35 mouse cellular contexts compared by ENCODE assay signal in genomic region chr7:28070531-28071298, GRCm38 (mm10). TPM values are rescaled to one million over a fixed set of nuclear protein-coding genes. Genes with fewer than 3 reads are reported as not detected.
A peak's percentile ranks its signal among the peaks of the same experiment; 100 is the strongest.
DNase-seq lines count a peak whose midpoint lies in the region; ATAC-seq and TF ChIP-seq lines count a peak whose summit lies in the region.
"Had no signal": no experiment of that assay in that cellular context is flagged by ENCODE, and none has a peak within 500 bp of the region (broad histone marks: within the 10 kb centered on the region; RNA-seq: fewer than 3 reads in every experiment).

Gene Fcgbp, plus strand, starts transcription at chr7:28071236.

- H3K4me3 ChIP-seq in lung, adult 2 months (replicated peaks; ENCODE audit: extremely low read depth, low read depth, low read length): no peak within 1 kb of the TSS
- no peak within 1 kb of the TSS for H3K4me3 ChIP-seq in intestine, embryonic 15.5 days (replicated peaks)
- H3K4me3 ChIP-seq in stomach, embryonic 14.5 days (ENCODE audit: low read depth, low read length): no peak within 1 kb of the TSS
- H3K4me3 ChIP-seq: embryonic facial prominence, embryonic 13.5 days; forebrain, embryonic 10.5 days; forebrain, embryonic 15.5 days; heart, adult 2 months; kidney, embryonic 15.5 days; layer of hippocampus, adult 2 months; left cerebral cortex, adult 2 months; limb, embryonic 13.5 days; liver, embryonic 12.5 days; midbrain, embryonic 13.5 days had no signal

- peak; percentile 0 for DNase-seq in lung, adult 2 months
- DNase-seq in lung, adult 18-20 months: no peak
- DNase-seq in 3134 (ENCODE audit: extremely low read depth, insufficient read length, low spot score): peak; percentile 25
- DNase-seq in MN1 (ENCODE audit: low spot score): no peak
- DNase-seq in adrenal gland, postnatal 14 days: no peak
- DNase-seq: adrenal gland, adult 2 months; cerebellum, adult 9-10 months; gastrocnemius, postnatal 36 days; heart, adult 2 months; heart, postnatal 14 days; kidney, adult 11 months; liver, postnatal 0 days; lung, postnatal 10 days; right cerebral cortex, postnatal 14 days; spleen, adult 18-20 months; thymus, postnatal 14 days had no signal

- WGBS in lung, adult 2 months: 74% methylated on average over 21 of the region's 21 CpGs
- WGBS in intestine, embryonic 15.5 days: 71% methylated on average over 21 of the region's 21 CpGs
- WGBS in stomach, embryonic 14.5 days: 80% methylated on average over 21 of the region's 21 CpGs

- no peaks in the 10 kb centered on the region for H3K4me1 ChIP-seq in lung, adult 2 months (ENCODE audit: control insufficient read depth, insufficient read depth, low read length)
- 0 out of 2 replicates have a peak, but pooled peaks cover 3% of the 10 kb centered on the region for H3K4me1 ChIP-seq in intestine, embryonic 15.5 days (replicated peaks)
- no peaks in the 10 kb centered on the region for H3K4me1 ChIP-seq in stomach, embryonic 14.5 days (ENCODE audit: control insufficient read depth, insufficient read depth, low read length)
- H3K4me1 ChIP-seq: embryonic facial prominence, embryonic 13.5 days; forebrain, embryonic 10.5 days; forebrain, embryonic 15.5 days; kidney, embryonic 15.5 days; liver, embryonic 12.5 days; midbrain, embryonic 13.5 days had no signal

- no peak for TF ChIP-seq CTCF in lung, adult 2 months (IDR thresholded peaks at IDR 0.05; ENCODE audit: insufficient read depth, low read length)

- H3K4me2 ChIP-seq in intestine, embryonic 15.5 days (replicated peaks): peak within 1 kb of the TSS; percentile 14; the same call in 1 of the 2 replicates
- no peak within 1 kb of the TSS for H3K4me2 ChIP-seq in stomach, embryonic 14.5 days (replicated peaks; ENCODE audit: low read depth, low read length)
- H3K4me2 ChIP-seq: embryonic facial prominence, embryonic 13.5 days; forebrain, embryonic 15.5 days; kidney, embryonic 15.5 days; limb, embryonic 13.5 days; liver, embryonic 12.5 days; midbrain, embryonic 13.5 days had no signal

- H3K27me3 ChIP-seq in intestine, embryonic 15.5 days (replicated peaks): no peaks in the 10 kb centered on the region
- no peaks in the 10 kb centered on the region for H3K27me3 ChIP-seq in stomach, embryonic 14.5 days (ENCODE audit: control insufficient read depth, insufficient read depth, low read length)
- H3K27me3 ChIP-seq: embryonic facial prominence, embryonic 13.5 days; forebrain, embryonic 15.5 days; limb, embryonic 13.5 days; liver, embryonic 12.5 days; midbrain, embryonic 13.5 days had no signal

- no peak for TF ChIP-seq POLR2A in lung, adult 2 months (IDR thresholded peaks at IDR 0.05; ENCODE audit: borderline replicate concordance, extremely low read depth, low read depth, low read length)

- H3K9ac ChIP-seq in intestine, embryonic 15.5 days: no peak within 1 kb of the TSS
- H3K9ac ChIP-seq in stomach, embryonic 14.5 days (replicated peaks; ENCODE audit: low read depth, low read length): no peak within 1 kb of the TSS
- H3K9ac ChIP-seq: embryonic facial prominence, embryonic 13.5 days; forebrain, embryonic 15.5 days; kidney, embryonic 15.5 days; limb, embryonic 13.5 days; liver, embryonic 12.5 days; liver, postnatal 0 days; midbrain, embryonic 13.5 days had no signal

- no peaks in the 10 kb centered on the region for H3K36me3 ChIP-seq in intestine, embryonic 15.5 days
- H3K36me3 ChIP-seq in stomach, embryonic 14.5 days (ENCODE audit: control insufficient read depth, insufficient read depth, low read length): no peaks in the 10 kb centered on the region
- H3K36me3 ChIP-seq: embryonic facial prominence, embryonic 13.5 days; forebrain, embryonic 10.5 days; forebrain, embryonic 15.5 days; kidney, embryonic 15.5 days; limb, embryonic 13.5 days; liver, embryonic 12.5 days; midbrain, embryonic 13.5 days had no signal

- ATAC-seq in intestine, embryonic 15.5 days: peak; percentile 68
- ATAC-seq in stomach, embryonic 14.5 days (ENCODE audit: insufficient number of reproducible peaks, insufficient read depth, low FRiP score, low read depth): no peak
- no peak for ATAC-seq in cerebellum, adult (ENCODE audit: insufficient number of reproducible peaks, low FRiP score, low TSS enrichment)
- ATAC-seq: activated CD4-positive, CD25-positive, alpha-beta regulatory T cell, adult 4 months; CD4-positive, CD25-positive, alpha-beta regulatory T cell, adult 4 months; forebrain, embryonic 15.5 days; hindbrain, embryonic 16.5 days; liver, embryonic 12.5 days; liver, postnatal 0 days; midbrain, embryonic 13.5 days had no signal

- 0 out of 2 replicates have a peak within 1 kb of the TSS, but pooled peaks have one; percentile 17 for H3K27ac ChIP-seq in intestine, embryonic 15.5 days
- no peak within 1 kb of the TSS for H3K27ac ChIP-seq in stomach, embryonic 14.5 days (ENCODE audit: low read length)
- H3K27ac ChIP-seq: forebrain, embryonic 10.5 days; forebrain, embryonic 15.5 days; heart, adult 2 months; kidney, embryonic 15.5 days; layer of hippocampus, adult 2 months; left cerebral cortex, adult 2 months; limb, embryonic 13.5 days; liver, embryonic 12.5 days; macrophage; midbrain, embryonic 13.5 days had no signal

- no peaks in the 10 kb centered on the region for H3K9me3 ChIP-seq in intestine, embryonic 15.5 days
- H3K9me3 ChIP-seq in stomach, embryonic 14.5 days (ENCODE audit: control insufficient read depth, low read depth, low read length): no peaks in the 10 kb centered on the region
- H3K9me3 ChIP-seq: embryonic facial prominence, embryonic 13.5 days; forebrain, embryonic 10.5 days; forebrain, embryonic 15.5 days; kidney, embryonic 15.5 days; limb, embryonic 13.5 days; liver, embryonic 12.5 days; midbrain, embryonic 13.5 days had no signal

RNA-seq across cellular contexts. Expression of gene Fcgbp, which starts in this region (rescaled TPM):
- polyA plus RNA-seq in lung, adult 2 months (2012; rRNA removed): 7.5 and 19.2 TPM in 2 replicates
- polyA plus RNA-seq in intestine, embryonic 15.5 days (2015; fragmentation: Nextera tagmentation; extraction: Ambion mirVana): 99.5 and 129 TPM in 2 replicates
- polyA plus RNA-seq in stomach, embryonic 14.5 days (2014; fragmentation: Nextera tagmentation; extraction: Ambion mirVana): 14.4 and 19.0 TPM in 2 replicates
- not detected in 2 replicates for total RNA-seq in adrenal gland, postnatal 14 days (2021)
- total RNA-seq: adrenal gland, adult 2 months; megakaryocyte-erythroid progenitor cell, adult 5-6 weeks; monocyte, adult 5-6 weeks had no signal
- polyA plus RNA-seq: CD4-positive, CD25-positive, alpha-beta regulatory T cell, adult 4 months; heart, embryonic 14.5 days; liver, postnatal 0 days; macrophage; midbrain, embryonic 13.5 days had no signal

Comparison
In these comparisons a context has a peak if more than half of its experiments do, and no peak if none do; other contexts are left out.
1. DNase-seq: peak in lung, adult 2 months (single experiment) and 3134 (single experiment); none in lung, adult 18-20 months (0 of 2), MN1 (single experiment) and adrenal gland, postnatal 14 days (single experiment).